Comparison of ENCODE assay signal across 14 mouse cellular contexts in the genomic region with DNA sequence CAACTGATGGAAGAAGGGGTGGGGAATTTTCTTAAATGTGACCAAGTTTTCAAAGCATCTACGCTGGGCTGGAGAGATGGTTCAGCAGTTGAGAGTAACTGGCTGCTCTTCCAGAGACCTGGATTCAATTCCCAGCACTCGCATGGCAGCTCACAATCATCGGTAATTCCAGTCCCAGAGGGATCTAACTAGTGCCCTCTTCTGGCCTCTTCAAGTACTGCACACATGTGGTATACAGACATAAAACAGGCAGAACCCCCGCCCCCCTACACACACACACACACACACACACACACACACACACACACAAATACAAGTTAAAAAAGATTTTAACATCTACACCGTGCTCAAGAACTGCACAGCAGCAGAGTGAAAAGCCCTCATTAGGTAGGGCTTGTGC. TPM values are rescaled to one million over a fixed set of nuclear protein-coding genes. Genes with fewer than 3 reads are reported as not detected.
DNase-seq lines count a peak whose midpoint lies in the region; TF ChIP-seq lines count a peak whose summit lies in the region.
"Had no signal": no experiment of that assay in that cellular context is flagged by ENCODE, and none has a peak within 500 bp of the region (broad histone marks: within the 10 kb centered on the region; RNA-seq: fewer than 3 reads in every experiment).

No protein-coding gene starts in this region.

- peaks cover 39% of the 10 kb centered on the region for H3K4me1 ChIP-seq in bone marrow macrophage, adult 2 months (ENCODE audit: control insufficient read depth, insufficient read depth, low read length)

- no peak overlapping the region for H3K4me3 ChIP-seq in layer of hippocampus, adult 2 months
- H3K4me3 ChIP-seq in bone marrow macrophage, adult 2 months (ENCODE audit: insufficient read depth, low read length), result no peak overlapping the region
- H3K4me3 ChIP-seq: erythroblast, embryonic 14.5 days; hindbrain, embryonic 10.5 days; limb, embryonic 15.5 days; midbrain, embryonic 15.5 days had no signal

- intact Hi-C loops in left cerebral cortex, postnatal 4 days (cut with DNase I), result no loop called here

- TF ChIP-seq POLR2A in bone marrow macrophage, adult 2 months (IDR thresholded peaks at IDR 0.05; ENCODE audit: borderline replicate concordance, low read depth, low read length), result no peak

- no peak overlapping the region for H3K27ac ChIP-seq in layer of hippocampus, adult 2 months
- H3K27ac ChIP-seq in bone marrow macrophage, adult 2 months (ENCODE audit: insufficient read depth, low read depth, low read length), result no peak overlapping the region
- H3K27ac ChIP-seq: hindbrain, embryonic 10.5 days; limb, embryonic 15.5 days; midbrain, embryonic 15.5 days had no signal

- peak; percentile 11 for DNase-seq in embryo, embryonic 10 days (ENCODE audit: low spot score)
- no peak for DNase-seq in embryo, embryonic 9.5 days (ENCODE audit: extremely low spot score)
- no peak for DNase-seq in layer of hippocampus, adult 2 months (ENCODE audit: low spot score in 2 of 2)
- DNase-seq in layer of hippocampus, adult 9-10 months (ENCODE audit: low spot score), result no peak
- DNase-seq in 3T3-L1 (ENCODE audit: low read depth, low spot score), result peak; percentile 30
- no peak for DNase-seq in cerebellum, adult 11 months
- DNase-seq in left cerebral cortex, postnatal 4 days, result no peak
- DNase-seq: cerebellum, adult 8-10 months; gastrocnemius, postnatal 36 days had no signal

- TF ChIP-seq CTCF in layer of hippocampus, adult 2 months (conservative IDR thresholded peaks at IDR 0.05), result peak; percentile 52
- TF ChIP-seq CTCF in bone marrow macrophage, adult 2 months (IDR thresholded peaks at IDR 0.05; ENCODE audit: low read depth, low read length), result peak; percentile 49; the same call in 1 of the 2 replicates

RNA-seq across cellular contexts. Expression of a gene that starts 15.2 kb away (rescaled TPM):
- total RNA-seq in layer of hippocampus, adult 2 months (2021), result 100 to 1,000 TPM; 184 to 196 TPM
- 151 and 166 TPM in 2 replicates for polyA plus RNA-seq in bone marrow macrophage, adult 2 months (2012; ENCODE audit: insufficient read depth, insufficient read length, missing spikeins)
- 100 to 1,000 TPM; 184 TPM for total RNA-seq in left cerebral cortex, postnatal 4 days (2021)

RNA-seq across cellular contexts. Expression of a gene that starts 22.9 kb away (rescaled TPM):
- 10 to 100 TPM; 84.4 to 89.9 TPM for total RNA-seq in layer of hippocampus, adult 2 months (2021)
- polyA plus RNA-seq in bone marrow macrophage, adult 2 months (2012; ENCODE audit: insufficient read depth, insufficient read length, missing spikeins), result 0.45 TPM in 1 of 2 replicates, not detected in the other
- total RNA-seq in left cerebral cortex, postnatal 4 days (2021), result 10 to 100 TPM; 32.8 to 38.3 TPM

RNA-seq across cellular contexts. Expression of a gene that starts 40.4 kb away (rescaled TPM):
- total RNA-seq in layer of hippocampus, adult 2 months (2021), result 1 to 10 TPM; 7.3 to 7.6 TPM
- not detected in 2 replicates for polyA plus RNA-seq in bone marrow macrophage, adult 2 months (2012; ENCODE audit: insufficient read depth, insufficient read length, missing spikeins)
- 1 to 10 TPM; 4.1 to 5.1 TPM for total RNA-seq in left cerebral cortex, postnatal 4 days (2021)
- total RNA-seq: gastrocnemius, postnatal 36 days had no signal
- polyA plus RNA-seq: erythroblast, embryonic 14.5 days had no signal

Comparison
In these comparisons a context has a peak if more than half of its experiments do, and no peak if none do; other contexts are left out.
1. DNase-seq: peak in embryo, embryonic 10 days (single experiment) and 3T3-L1 (single experiment); none in embryo, embryonic 9.5 days (single experiment), layer of hippocampus, adult 2 months (0 of 2), layer of hippocampus, adult 9-10 months (single experiment), cerebellum, adult 11 months (single experiment) and left cerebral cortex, postnatal 4 days (single experiment).